Mouse (Mus musculus) bone marrow macrophage, adult 2 months (primary cell): ENCODE measurements around the gene Plekhf1.

Experiments used
- CTCF ChIP-seq: IDR thresholded peaks from 2 replicates; pipeline ENCODE4 v1.5.1; 2012; ENCODE audit warnings: low read depth, mild to moderate bottlenecking, low read length, moderate library complexity
- POLR2A ChIP-seq: IDR thresholded peaks from 2 replicates; pipeline ENCODE4 v1.6.1; 2012; ENCODE audit warnings: mild to moderate bottlenecking, low read depth, low read length, borderline replicate concordance

- no peak for TF ChIP-seq CTCF
- TF ChIP-seq POLR2A = no peak
Observed at GRCm38 (mm10) chr7:38218631-38219367, 9.0 kb downstream of the Plekhf1 start.
